Mouse (Mus musculus) kidney, embryonic 16.5 days (tissue): ENCODE measurements around the gene Sardh. TPM values are rescaled to one million over a fixed set of nuclear protein-coding genes. Genes with fewer than 3 reads are reported as not detected.

ENCODE experiments used
- polyA plus RNA-seq: library from polyadenylated mRNA; unstranded; fragments of >200 nt; fragmentation: Nextera tagmentation; extraction: Ambion mirVana; gene quantifications from 2 replicates; pipeline ENCODE4 v1.2.1, GENCODE M21; 2015

Sardh gene
- polyA plus RNA-seq, 1 experiment from 2014 or later: 71.3 TPM

Other genes with a start within 250 kb of the Sardh start
- 70.2 and 70.3 TPM in 2 replicates for gene Cacfd1, start 238.4 kb downstream of the Sardh start, polyA plus RNA-seq
- gene Slc2a6, start 220.3 kb downstream of the Sardh start, polyA plus RNA-seq: 0.33 and 0.84 TPM in 2 replicates
- 1.5 and 1.6 TPM in 2 replicates for gene Mymk, start 176.2 kb downstream of the Sardh start, polyA plus RNA-seq
- gene Adamtsl2, start 169.0 kb downstream of the Sardh start, polyA plus RNA-seq: 1.6 and 2.0 TPM in 2 replicates
- gene Fam163b, start 105.8 kb downstream of the Sardh start, polyA plus RNA-seq: 0.08 and 0.14 TPM in 2 replicates
- gene Dbh, start 83.1 kb downstream of the Sardh start, polyA plus RNA-seq: 3.0 and 7.1 TPM in 2 replicates
- 7.1 TPM in 2 replicates for gene Vav2, start 178.7 kb upstream of the Sardh start, polyA plus RNA-seq
- gene Brd3os, start 194.0 kb upstream of the Sardh start, polyA plus RNA-seq: 13.1 and 13.7 TPM in 2 replicates